Mouse (Mus musculus) midbrain, embryonic 12.5 days (tissue): ENCODE data around the gene Col4a3bp. TPM values are rescaled to one million over a fixed set of nuclear protein-coding genes. Genes with fewer than 3 reads are reported as not detected.

Source experiments
- ATAC-seq: fragments of 200-750 bp; cut with Nextera tagmentation; 2 replicates; pipeline ENCODE4 v1.8.0; 2017; ENCODE audit warnings: low read depth, moderate TSS enrichment, moderate library complexity; ENCODE audit not compliant: low FRiP score
- H3K27ac ChIP-seq: fragments of 300-500 bp; sonication (generic); replicated peaks from 2 replicates; pipeline ENCODE4 v1.5.1; 2016; ENCODE audit warnings: mild to moderate bottlenecking
- H3K27me3 ChIP-seq: fragments of 300-500 bp; sonication (generic); 2 replicates; pipeline ENCODE4 v1.6.1; 2016; ENCODE audit warnings: mild to moderate bottlenecking
- H3K36me3 ChIP-seq: fragments of 300-500 bp; sonication (generic); 2 replicates; pipeline ENCODE4 v1.6.1; 2016
- H3K4me1 ChIP-seq: fragments of 300-500 bp; sonication (generic); 2 replicates; pipeline ENCODE4 v1.6.1; 2016
- H3K4me2 ChIP-seq: fragments of 300-500 bp; sonication (generic); replicated peaks from 2 replicates; pipeline ENCODE4 v1.6.1; 2016; ENCODE audit warnings: mild to moderate bottlenecking, moderate library complexity
- H3K4me3 ChIP-seq: fragments of 300-500 bp; sonication (generic); 2 replicates; pipeline ENCODE4 v1.5.1; 2016; ENCODE audit warnings: mild to moderate bottlenecking
- H3K9ac ChIP-seq: fragments of 300-500 bp; sonication (generic); replicated peaks from 2 replicates; pipeline ENCODE4 v1.6.1; 2016; ENCODE audit warnings: mild to moderate bottlenecking, moderate library complexity
- H3K9me3 ChIP-seq: fragments of 300-500 bp; sonication (generic); 2 replicates; pipeline ENCODE4 v1.6.1; 2016; ENCODE audit warnings: mild to moderate bottlenecking
- WGBS: fragments of 180-500 bp; shearing (Covaris S2); methylation state at CpG from one replicate; pipeline ENCODE4 v1.1.7; 2016; 5-methylcytosine and 5-hydroxymethylcytosine counted together
- polyA plus RNA-seq: library from polyadenylated mRNA; unstranded; fragments of >200 nt; fragmentation: Nextera tagmentation; extraction: Ambion mirVana; gene quantifications from 2 replicates; pipeline ENCODE4 v1.2.1, GENCODE M21; 2016

The Col4a3bp gene
- polyA plus RNA-seq, 1 experiment from 2014 or later = 8.6 TPM

DNA sequence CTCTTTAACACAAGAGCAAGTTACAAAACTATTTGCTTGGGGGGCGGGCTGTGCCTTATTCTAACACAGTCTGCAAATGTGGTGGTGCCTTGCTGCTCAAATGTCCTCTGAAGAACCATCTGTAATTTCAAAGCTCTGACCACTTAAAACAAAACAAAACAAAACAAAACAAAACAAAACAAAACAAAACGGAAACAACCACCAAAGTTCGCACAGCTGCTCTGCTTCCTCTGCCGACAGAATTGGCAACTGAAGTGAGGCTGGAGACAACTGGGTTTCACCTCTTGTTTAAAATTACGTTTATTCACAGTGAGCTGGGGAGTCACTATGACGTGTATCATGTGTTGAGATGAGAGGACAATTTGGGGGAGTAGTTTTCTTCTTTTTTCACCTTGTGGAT is 136.2 kb downstream of the Col4a3bp start:
- WGBS = 84% methylated on average over 6 of the region's 6 CpGs
- H3K4me1 ChIP-seq = no peaks in the 10 kb centered on the region

GRCm38 (mm10) chr13:96680163-96681087 is 138.0 kb downstream of the Col4a3bp start:
- WGBS = 88% methylated on average over 9 of the region's 9 CpGs
- Histone ChIP-seq H3K36me3 (no peaks in the 10 kb centered on the region), H3K9me3 (no peaks in the 10 kb centered on the region), H3K27ac (no peak overlapping the region), H3K27me3 (no peaks in the 10 kb centered on the region), H3K4me1 (no peaks in the 10 kb centered on the region), H3K9ac (no peak overlapping the region), H3K4me3 (no peak overlapping the region), H3K4me2 (no peak overlapping the region)
- no peak for ATAC-seq

More for the DNA sequence above, 136.2 kb downstream of the Col4a3bp start:
- no peak overlapping the region for H3K4me3 ChIP-seq
- no peak overlapping the region for H3K27ac ChIP-seq
- no peaks in the 10 kb centered on the region for H3K9me3 ChIP-seq
- no peak overlapping the region for H3K9ac ChIP-seq
- ATAC-seq = no peak
- H3K36me3 ChIP-seq = no peaks in the 10 kb centered on the region
- H3K4me2 ChIP-seq = no peak overlapping the region
- no peaks in the 10 kb centered on the region for H3K27me3 ChIP-seq

DNA sequence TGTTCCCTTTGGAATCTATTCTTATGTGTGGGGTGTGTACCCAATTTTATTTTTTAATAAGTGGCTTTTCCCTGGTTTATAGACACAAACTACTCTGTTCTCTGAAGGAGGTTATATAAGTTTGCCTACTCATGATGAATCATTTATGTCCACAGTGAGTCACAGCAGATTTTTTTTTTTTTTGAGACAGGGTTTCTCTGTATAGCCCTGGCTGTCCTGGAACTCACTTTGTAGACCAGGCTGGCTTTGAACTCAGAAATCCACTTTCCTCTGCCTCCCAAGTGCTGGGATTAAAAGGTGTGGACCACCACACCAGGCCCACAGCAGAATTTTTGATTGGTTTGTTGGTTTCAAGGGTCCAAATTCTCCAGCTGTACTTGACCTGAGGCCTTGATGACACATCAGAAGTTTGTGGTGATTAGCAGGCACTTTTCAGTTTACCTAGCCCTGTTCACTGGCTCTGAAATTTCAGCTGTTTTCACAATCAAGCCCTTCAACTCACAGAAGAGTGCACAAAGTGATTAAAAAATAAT is 138.7 kb downstream of the Col4a3bp start:
- no peak overlapping the region for H3K9ac ChIP-seq
- no peaks in the 10 kb centered on the region for H3K9me3 ChIP-seq
- no peak overlapping the region for H3K27ac ChIP-seq
- H3K4me3 ChIP-seq = no peak overlapping the region
- H3K36me3 ChIP-seq = no peaks in the 10 kb centered on the region
- ATAC-seq = no peak
- no peak overlapping the region for H3K4me2 ChIP-seq
- no peaks in the 10 kb centered on the region for H3K27me3 ChIP-seq
- H3K4me1 ChIP-seq = no peaks in the 10 kb centered on the region

GRCm38 (mm10) chr13:96684779-96685178 is 142.4 kb downstream of the Col4a3bp start:
- H3K4me2 ChIP-seq = no peak overlapping the region
- H3K27me3 ChIP-seq = no peaks in the 10 kb centered on the region
- 83% methylated on average over 5 of the region's 5 CpGs for whole genome bisulfite sequencing
- no peaks in the 10 kb centered on the region for H3K36me3 ChIP-seq
- no peak overlapping the region for H3K4me3 ChIP-seq
- H3K9ac ChIP-seq = no peak overlapping the region
- no peaks in the 10 kb centered on the region for H3K4me1 ChIP-seq
- no peak for ATAC-seq
- no peaks in the 10 kb centered on the region for H3K9me3 ChIP-seq
- no peak overlapping the region for H3K27ac ChIP-seq

DNA sequence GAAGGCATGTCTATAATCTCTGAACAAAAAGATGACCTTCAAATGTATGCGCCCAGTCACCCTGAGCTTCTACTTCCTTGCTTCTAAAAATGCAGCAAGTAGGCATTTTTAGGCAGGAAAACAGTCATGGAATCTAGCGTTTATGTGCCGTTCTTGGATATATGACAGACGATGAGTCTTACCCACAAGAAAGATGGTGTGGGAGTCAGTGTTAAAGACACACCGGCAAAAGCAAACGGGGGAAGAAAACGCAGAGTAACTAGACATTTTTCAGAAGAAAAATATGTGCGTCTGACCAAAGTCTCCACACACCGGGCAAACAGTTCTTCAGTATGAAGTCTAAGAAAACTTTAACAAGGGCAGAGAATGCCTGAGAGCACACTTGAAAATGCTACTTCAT is 144.8 kb downstream of the Col4a3bp start:
- H3K4me3 ChIP-seq = no peak overlapping the region
- no peak overlapping the region for H3K27ac ChIP-seq
- H3K27me3 ChIP-seq = no peaks in the 10 kb centered on the region
- H3K4me2 ChIP-seq = no peak overlapping the region
- no peaks in the 10 kb centered on the region for H3K36me3 ChIP-seq
- ATAC-seq = no peak
- H3K4me1 ChIP-seq = no peaks in the 10 kb centered on the region
- WGBS = 90% methylated on average over 9 of the region's 9 CpGs
- no peaks in the 10 kb centered on the region for H3K9me3 ChIP-seq
- no peak overlapping the region for H3K9ac ChIP-seq

Other genes starting within 250 kb of the Col4a3bp start
- gene Poc5, start 154.3 kb upstream of the Col4a3bp start, polyA plus RNA-seq = 23.5 and 26.1 TPM in 2 replicates
- not detected in 2 replicates for gene Ankdd1b, start 71.4 kb upstream of the Col4a3bp start, polyA plus RNA-seq
- gene Gm17622, start 51.9 kb upstream of the Col4a3bp start, polyA plus RNA-seq = not detected in 2 replicates
- gene Polk, start within 50 bp of the Col4a3bp start, polyA plus RNA-seq = 6.3 and 8.0 TPM in 2 replicates
- 229 TPM in 2 replicates for gene Hmgcr, start 128.3 kb downstream of the Col4a3bp start, polyA plus RNA-seq
- 0.05 TPM in 2 replicates for gene Ankrd31, start 205.7 kb downstream of the Col4a3bp start, polyA plus RNA-seq